Mouse (Mus musculus) CH12F3 (cell line): Measurements from ENCODE around the gene Islr.

ENCODE experiments used
- in situ Hi-C: fragments of 300-500 bp; cut with MboI; formaldehyde crosslinking; loops from 2 replicates; pipeline ENCODE4 v1.14.3; 2020; ENCODE audit warnings: low sequenced_read_pairs

Islr gene

DNA sequence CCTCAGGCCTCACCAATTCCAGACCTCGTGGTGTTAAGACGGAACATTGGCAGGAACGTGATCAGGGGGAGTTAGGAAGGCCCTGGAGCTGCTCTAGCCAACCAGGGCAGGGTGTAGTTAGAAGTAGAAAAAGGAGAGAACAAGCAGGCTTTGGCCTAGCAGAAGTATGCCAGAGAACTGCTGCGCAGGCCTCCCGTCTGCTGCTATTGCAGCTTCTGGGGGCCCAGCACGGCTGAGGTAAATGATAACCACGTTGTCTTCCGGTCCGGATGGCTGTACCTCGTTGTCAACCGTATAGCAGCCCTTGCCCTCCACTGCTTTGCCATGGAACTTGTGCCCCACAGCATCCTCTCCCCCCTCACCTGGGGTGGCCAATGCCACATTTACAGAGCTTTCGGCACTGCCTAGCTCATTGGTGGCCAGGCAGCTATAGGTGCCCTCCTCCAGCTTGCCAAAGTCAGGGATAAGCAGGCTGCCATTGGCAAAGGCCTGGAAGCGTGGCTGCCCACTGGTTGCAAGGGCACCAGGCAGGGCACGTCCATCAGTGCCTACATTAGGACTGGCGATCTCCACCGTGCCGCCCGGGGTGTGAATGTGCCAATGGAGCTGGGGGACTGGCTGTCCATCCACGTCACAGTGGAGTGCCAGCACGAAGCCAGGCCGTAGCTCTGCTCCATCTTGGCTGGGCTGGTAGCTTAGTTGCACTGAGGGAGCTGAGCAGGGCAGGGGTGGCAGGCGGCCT, 47.1 kb downstream of the Islr start:
- in situ Hi-C loops: no loop called here

DNA sequence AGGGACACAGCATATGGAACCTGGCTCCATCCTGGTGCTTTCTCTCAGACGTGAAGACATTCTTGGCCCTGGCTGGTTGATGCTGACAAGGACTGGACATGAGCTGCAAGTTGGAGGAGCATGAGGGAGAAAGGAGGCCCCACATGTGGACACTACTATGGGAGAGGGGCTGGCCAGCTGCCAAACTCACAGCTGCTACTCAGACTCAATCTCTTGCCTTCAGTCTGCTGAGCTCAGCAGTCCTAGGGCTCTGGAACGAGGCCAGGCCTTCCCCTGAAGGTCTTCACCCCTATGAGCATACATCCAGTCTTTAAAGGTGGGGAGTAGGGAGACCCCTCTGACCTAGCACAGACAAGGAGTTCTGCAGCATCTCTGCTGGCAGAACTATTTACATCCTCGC, 48.7 kb downstream of the Islr start:
- in situ Hi-C loops: no loop called here

DNA sequence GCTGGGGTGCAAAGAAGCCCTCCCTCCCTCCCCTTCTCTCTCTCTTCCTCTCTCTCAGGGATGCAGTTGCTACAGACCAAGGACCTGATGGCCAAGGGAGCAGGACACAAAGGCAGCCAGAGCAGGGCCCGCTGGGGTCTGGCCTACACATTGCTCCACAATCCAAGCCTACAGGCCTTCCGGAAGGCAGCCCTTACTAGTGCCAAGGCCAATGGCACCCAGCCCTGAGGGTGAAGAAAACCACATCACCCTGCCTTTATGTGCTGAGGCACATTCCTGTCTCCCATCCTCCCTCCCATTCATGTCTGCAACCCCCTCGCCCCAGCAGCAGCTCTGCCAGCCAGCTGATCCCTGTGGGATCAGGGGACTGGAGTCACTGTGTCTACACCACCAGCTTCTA, 51.0 kb downstream of the Islr start:
- in situ Hi-C loops: no loop called here

DNA sequence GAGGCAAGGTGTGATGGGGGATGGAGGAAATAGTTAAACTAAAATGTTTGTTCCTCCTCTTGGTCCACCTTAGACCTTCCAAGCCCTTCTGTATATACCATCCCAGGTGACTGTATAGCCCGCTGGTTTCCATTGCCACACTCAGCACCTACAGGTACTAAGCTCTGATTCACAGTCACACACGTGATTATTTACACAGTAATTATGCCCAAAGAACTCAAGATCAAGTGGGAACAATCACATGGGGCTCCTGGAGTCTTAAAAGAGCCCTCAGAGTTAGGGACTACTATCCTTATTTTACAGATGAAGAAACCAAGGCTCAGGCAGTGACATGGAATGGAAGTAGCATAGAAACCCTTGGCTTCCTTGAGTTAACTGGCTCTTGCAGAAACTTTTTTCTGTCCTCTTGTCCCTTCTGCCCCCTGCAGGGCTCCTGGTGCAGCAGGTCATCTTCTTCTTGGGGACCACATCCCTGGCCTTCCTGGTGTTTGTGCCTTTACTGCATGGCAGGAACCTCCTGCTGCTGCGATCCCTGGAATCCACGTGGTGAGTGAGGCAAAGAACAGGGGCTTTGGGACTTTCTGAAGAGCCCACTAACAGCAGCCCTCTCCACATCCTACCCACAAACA, 53.3 kb downstream of the Islr start:
- in situ Hi-C loops: no loop called here

DNA sequence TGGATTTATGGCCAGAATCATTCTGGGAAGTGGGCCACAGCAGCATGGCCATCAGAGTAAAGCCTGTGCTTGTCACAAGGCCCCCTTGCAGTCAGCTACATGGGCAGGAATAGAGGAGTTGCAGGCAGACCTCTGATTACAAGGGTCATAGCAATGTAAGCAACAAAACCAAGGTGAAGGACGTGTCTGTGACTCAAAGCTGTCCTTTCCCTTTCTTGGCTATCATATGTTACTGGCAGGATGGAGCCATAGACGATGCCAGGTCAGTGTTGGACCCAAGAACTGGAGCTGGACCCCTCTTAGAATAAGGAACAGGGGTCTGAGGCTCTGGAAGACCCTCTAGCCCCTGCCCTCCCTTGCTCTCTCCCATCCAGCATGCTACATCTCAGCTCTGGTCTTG, 55.3 kb downstream of the Islr start:
- in situ Hi-C loops: no loop called here

DNA sequence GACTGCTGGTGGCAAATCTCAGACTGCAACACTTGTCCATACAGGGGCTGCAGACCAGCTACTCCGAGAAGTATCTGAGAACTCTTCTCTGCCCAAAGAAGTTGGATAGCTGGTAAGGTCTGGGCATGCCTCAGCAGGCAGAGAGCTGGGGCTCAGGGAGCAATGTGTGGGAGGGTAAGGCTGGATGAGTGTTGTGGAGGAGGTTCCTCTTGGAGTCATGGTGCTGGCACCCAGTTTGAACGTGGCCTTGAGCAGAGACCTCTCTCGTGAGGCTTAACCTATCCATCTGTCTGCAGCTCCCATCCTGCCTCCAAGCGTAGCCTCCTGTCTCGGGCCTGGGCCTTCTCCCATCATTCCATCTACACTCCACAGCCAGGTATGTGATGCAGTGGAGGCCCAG, 58.7 kb downstream of the Islr start:
- in situ Hi-C loops: no loop called here

DNA sequence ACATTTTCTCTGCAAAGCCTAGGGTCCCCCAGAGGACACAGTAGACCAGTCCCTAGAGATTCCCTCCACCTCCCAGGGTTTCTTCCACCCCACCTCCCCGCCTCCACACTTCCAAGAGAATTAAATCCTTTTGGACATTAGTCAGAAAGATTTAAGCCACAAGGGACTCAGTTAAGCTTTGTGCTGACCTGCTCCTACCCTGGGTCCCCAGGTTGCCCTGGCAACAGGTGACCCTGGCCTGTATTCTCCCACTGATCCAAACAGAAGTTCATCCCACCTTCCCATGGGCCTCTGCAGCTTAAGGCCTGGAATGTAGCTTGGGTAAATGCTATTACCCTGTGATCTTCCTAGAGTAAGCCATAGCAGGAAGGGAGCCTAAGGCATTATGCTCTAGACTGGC, 59.4 kb downstream of the Islr start:
- in situ Hi-C loops: no loop called here

DNA sequence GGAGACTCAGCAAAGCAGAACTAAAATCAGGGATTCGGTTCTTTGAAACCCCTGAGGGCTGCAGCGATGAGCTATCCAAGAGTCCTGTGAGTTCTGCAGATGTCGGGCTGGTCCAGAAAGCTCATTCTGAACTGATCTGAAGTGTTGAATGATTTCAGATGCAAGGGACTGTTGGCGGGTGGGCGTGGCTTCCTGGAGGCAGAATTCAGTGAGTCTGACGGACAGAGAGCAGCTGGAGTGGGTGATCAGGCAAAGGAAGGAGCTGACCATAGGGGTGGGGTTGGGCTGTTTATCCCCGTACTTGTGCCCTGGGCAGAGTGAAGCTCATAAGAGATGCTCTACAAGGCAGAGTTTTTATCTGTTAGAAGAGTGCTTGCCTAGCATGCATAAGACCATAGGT, 60.7 kb downstream of the Islr start:
- in situ Hi-C loops: no loop called here

DNA sequence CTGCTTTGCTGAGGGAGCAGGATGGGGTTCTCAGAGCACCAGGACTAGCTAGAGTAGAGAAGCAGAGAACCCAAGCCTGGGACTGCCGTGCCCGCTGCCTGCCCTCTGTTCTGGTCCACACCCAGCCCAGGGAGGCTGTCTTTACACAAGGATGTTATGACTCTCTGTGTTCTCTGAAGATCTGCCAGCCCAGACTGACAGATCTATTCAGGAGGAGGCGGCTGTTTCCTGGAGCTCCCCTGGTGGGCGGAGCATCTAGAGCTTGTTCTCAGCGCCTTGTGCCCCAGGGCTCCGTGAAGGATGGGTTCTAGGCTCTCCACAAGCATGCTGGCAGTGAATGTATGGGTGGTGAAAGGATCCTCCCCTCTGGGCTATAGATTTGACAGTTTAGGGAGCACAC, 64.2 kb downstream of the Islr start:
- in situ Hi-C loops: no loop called here

DNA sequence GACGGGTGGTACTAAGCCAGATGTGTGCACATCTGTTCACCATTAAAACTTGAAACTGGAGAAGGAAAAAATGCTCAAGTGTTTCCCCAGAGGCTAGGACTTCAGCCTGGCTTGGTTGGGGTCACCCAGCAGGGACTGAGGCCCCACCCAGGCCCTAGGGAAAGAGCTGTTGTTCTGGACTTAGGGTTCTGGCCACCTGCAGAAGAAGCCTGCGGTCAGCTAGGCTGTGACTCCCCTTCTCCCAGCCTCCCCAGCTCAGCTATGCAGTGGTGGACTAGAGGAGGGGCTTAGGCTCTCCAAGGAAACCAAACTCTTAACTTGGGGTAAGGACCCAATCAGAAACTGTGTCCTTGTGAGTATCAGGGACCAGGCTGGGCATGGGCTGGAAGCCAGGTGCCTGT, 68.2 kb downstream of the Islr start:
- in situ Hi-C loops: no loop called here

DNA sequence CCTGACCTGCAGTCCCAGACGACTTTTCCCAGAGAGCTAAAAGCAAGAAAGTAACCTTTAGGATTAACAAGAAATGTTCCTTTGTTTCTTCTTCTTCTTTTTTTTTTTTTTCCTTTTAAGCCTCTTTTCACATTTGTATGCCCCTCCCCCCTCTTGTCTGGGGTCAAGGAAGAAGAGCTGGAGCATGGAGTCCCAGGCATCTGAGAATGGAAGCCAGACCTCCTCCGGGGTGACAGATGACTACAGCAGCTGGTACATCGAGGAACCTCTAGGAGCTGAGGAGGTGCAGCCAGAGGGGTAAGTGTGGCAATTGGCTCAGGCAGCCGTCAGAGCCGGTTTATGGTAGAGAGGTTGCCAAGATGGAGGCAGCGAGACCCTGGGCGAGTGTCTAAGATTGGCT, 69.2 kb downstream of the Islr start:
- in situ Hi-C loops: no loop called here

DNA sequence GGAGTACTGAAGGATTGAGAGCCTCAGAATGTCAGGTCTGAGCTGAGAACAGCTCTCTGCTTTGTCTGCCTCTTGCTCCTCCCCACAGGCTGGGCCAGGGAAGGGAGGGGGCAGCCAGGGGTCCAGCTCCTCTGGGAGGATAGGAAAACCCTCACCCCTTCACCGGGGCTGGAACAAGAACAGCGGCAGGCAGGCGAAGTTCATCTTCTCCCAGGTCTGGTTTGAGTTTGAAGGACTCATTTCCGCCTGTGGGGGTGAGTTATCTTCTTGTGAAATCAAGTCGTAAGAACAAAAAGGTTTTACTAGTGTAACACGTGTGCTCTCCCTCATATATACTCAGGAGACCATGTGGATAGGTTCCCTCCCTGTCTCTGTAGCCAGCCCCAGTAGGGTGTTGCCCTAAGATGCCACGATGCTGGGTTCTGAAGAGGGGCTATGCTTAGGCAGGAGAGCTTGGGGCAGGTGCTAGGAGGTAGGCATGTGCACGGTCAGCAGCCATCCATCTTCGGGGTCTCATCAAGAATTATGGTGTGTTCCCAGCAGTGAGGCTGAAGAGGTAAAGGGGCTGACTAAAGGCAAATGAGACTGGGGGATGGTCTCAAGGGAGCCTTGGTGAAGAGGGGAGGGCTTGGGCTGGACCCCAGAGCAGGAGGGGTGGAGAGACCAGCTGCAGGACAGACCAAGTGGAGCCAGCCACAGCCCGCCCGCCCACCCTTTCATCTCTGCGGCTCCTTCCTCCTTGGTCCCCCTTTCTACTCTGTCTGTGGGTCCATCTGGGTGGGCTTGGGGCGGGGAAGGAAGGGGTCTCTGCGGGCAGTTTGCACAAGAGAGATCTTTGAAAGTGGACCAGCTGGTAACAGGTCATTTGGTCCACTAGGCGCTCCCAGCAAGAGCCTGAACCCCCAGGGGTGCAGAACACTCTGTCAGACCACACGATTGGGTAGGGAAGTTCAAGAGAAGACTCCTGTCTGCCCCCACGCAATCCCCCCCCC, 69.9 kb downstream of the Islr start:
- in situ Hi-C loops: no loop called here

DNA sequence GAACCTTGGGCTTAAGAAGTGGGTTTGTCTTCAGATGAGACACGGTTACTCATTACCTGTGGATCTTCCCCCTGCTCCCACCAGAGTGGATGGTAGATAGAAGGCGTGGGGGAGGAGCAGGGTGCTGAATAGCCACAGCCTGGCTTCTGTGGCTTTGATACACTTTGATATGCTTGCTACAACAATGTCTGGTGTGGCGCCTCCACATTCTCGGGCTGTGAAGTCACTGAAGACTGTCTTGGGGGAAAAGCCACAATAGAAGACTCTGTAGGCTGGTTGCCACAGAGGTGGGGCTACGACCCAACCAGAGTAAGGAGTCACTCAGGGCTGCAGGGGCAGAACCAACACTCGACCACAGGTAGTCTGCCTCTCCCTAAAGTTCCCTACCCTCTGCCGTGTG, 72.4 kb downstream of the Islr start:
- in situ Hi-C loops: no loop called here

DNA sequence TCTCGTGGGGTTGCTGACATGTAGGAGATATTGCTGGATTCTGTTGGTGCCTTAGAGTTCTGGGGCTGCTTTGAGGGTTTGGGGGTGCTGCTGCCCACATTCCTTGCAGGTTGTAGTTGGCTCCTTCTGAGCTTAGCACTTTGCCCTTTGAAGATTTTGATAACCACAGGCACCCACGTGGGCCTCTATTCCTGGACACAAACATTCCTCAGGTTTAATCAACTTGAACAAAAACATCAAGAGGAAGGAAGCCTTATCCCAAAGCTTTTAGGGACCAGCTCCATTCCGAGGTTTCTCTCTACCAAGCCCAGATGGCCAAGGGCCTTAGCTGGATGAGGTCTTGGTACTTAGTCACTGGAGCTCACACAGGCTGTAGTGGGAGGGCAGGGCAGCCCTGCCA, 73.2 kb downstream of the Islr start:
- in situ Hi-C loops: no loop called here

DNA sequence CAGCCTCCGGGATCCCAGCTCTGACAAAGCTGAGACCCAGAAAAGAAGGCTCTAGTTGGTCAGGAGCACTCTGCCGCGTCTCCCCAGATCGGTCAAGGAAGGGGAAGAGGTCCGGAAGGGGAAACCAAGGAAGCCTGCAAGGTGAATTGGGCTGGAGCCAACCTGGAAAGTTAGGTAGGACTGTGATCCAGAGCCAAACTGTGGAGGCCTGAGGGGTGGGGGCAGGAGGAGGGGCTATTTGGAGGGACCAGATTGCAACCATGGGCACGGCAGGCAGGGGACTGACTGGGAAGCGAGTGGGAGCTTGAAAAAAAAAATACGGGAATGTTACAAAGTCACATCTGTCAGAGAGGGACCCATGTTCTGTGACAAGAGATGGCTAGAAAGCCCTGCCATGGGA, 74.6 kb downstream of the Islr start:
- in situ Hi-C loops: no loop called here

DNA sequence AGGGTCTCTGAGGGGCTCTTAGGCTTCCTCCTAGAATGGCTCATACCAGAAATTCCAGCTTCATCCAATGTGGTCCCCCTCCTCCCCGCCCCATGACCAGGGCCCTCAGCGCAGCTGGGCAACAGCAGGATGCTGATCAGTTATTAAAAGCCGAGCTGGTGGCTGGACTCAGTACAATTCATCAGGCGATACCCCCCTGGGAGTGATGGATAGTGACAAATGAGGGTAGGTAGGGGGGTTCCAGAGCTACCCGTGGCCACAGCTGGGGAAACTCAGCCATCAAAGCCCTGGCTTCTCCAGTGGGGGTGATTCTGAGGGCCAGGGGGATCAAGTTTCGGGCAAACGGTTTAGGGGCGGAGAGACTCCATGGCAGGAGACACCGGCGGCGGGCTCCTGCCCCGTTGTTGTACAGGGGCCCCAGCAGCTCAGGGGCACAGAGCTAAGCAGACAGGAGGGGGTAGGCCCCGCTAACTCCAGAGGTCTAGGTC, 75.1 kb downstream of the Islr start:
- in situ Hi-C loops: no loop called here

DNA sequence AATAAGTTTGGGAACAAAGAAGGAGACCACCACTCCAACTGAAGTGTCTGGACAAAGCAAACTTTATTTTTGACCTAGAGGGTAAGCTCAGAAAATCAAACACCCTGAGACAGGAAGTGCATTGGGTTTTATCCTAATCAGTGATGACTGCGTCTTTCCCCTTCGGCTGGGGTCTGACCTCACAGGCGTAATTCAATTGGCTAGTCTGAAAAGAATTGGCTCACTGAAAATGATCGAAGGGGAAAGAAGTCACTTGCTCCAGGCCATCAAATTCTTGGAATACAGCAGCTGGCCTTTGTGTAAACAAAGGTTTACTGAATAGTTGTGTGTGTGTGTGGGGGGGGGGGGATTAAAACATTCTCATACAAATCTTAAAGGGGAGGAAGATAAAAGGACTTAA, 78.3 kb downstream of the Islr start:
- in situ Hi-C loops: no loop called here

DNA sequence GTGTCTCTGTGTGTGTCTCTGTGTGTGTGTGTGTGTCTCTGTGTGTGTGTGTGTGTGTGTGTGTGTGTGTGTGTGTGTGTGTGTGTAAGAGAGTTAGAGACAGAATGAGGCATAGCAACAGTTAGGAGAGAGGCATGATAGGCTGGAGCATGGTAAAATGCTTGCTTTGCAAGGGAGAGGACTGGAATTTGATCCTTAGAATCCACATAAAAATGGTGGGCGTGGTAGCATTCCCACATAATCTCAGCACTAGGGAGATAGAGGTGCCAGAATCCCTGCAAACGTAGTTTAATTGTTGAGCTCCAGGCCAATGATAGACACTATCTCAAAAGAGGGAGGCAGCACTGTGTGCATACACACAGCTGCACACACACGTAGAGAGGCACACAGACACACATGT, 79.0 kb downstream of the Islr start:
- in situ Hi-C loops: no loop called here

DNA sequence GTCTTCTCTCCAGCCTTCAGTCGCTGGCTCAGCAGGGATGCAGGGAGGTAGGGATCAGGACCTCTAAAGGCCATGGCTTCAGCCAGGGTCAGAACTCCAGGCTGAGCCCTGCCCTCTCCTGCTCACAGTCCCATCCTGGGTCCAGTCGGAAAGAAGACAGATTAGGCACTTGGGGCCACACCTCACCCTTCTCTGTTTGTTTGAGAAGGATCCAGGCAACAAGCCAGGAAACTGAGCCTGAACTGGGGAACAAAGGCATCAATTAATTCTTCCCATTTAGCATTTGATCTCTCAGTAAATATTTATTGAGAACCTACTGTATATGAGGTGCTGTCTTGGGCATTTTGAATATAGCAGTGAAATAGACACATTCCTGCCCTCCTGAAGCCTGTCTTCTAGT, 85.4 kb downstream of the Islr start, which contains the start of gene Ccdc33:
Ccdc33 (minus strand) TSS at position 153 of the 400 bp plus-strand sequence.
- in situ Hi-C loops: no loop called here

DNA sequence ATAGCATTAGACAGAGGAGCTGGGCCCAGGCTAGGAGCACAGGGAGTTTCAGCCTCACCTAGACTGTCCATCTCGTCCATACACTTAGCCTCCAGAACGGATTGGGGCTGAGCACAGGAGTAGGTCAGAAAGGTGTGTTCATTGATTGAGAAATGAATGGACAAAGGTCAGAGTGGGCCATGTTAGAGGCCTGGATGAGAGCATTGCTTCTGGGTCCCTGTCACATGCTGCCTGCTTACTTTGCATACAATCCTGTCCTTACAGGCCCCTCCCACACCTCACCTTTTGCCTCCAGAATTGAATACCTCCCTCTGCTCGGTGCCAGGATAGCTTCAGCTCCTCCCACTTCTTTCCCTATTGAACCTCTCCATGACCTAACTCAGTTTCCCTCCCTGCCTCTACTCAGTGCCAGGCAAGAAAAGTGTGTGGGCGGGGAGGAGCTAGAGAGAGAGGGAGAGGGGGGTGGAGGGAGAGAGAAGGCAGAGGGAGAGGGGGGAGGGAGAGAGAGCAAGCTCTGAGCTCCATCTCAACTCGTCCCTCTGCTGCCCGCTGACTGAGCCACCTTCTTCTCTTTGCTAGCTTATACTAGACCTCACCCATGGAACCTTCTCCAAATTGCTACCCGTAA, 88.0 kb downstream of the Islr start:
- in situ Hi-C loops: no loop called here

DNA sequence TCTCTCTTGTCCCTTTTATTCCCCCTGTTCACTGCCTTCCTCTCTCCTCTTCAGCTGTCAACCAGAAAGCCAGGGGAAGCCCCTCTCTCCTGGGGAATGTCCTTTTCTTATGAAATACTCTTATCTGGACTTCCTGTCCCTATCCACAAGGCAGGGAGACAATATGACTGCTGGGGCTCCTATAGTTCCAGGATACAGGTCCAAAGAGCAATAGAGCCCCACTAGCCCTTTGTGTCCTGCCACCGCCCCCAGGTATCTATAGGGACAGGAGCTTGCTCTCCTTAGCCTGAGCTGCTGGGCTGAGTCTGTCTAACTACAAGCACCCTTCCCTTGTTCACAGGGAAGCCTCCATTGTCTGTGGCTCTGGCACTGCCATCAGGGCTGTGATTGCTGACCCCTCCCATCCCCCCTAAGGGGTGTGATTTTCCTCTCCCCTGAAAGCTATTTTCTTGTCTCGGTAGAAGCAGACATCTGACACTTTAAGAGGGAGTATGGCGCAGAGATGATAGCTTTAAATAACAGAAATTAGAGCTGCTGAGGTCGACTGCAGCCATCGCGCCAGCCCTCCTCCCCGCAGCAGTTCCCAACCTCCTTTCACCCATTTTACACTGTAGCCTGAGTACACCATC, 88.7 kb downstream of the Islr start:
- in situ Hi-C loops: no loop called here
